Mouse (Mus musculus) regulatory T cell (primary cell): Measurements from ENCODE around the gene Erp29.

Experiments used
- in situ Hi-C: fragments of 300-600 bp; cut with MboI, MseI; formaldehyde crosslinking; loops from one replicate; pipeline ENCODE4 v1.15.1; 2025; ENCODE audit warnings: high pct_unique_total_duplicates

Gene Erp29

GRCm38 (mm10) chr5:121389691-121390090 is 62.6 kb downstream of the Erp29 start:
- in situ Hi-C loops = no loop called here

DNA sequence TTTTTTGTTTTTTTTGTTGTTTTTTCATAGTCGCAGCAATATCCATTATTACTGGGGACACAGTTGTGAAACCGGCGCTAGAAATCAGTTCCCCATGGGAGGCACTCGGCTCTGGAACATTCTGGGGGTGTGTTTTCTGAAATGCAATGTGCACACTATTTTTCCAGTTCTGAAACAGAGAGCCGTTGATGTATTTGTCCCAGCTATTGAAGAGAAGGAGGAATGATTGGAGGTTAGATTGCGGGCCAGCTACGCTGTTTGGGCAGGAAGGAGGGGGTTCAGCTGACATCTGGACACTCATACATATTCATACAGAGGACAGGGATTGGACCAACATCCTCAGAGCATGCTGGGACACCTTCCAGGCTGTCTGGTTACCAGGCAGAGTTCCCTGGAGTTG is 63.2 kb downstream of the Erp29 start:
- in situ Hi-C loops = no loop called here

- in situ Hi-C loops = no loop called here
Observed at GRCm38 (mm10) chr5:121387126-121387525, 65.2 kb downstream of the Erp29 start.

DNA sequence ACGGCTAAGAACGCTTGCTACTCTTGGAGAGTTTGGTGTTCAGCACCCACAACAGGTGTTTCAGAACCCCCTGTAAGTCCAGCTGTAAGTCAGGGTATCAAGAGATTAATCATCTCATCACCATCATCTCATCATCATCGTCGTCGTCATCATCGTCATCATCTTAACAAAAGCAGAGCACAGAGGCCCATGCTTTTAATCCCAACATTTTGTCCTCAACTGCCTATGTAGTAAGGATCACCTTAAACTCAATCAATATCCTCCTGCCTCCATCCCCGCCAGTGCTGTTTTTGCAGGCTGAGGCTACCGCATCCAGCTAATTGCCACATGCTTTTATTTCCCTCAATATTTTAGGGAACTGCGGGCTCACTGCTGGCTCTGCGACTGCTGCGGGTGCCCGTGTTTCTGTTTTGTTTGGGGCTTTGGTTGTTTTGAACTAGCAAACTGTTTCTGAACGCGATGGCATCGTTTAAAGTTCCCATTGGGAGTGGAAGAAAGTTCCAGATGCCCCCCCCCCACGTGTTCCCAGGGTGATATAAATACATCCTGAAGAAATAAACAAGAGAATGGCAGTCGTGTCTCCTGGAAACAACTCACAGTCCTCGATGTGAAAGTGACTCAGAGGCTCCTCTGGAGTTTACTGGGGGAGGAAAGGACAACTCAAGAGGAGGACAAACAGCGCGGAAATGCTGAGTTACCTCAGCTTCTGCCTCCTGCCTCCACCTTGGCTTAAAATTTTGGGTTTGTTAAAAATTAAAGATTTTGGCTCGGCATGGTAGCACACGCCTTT is 66.0 kb downstream of the Erp29 start:
- in situ Hi-C loops = no loop called here

DNA sequence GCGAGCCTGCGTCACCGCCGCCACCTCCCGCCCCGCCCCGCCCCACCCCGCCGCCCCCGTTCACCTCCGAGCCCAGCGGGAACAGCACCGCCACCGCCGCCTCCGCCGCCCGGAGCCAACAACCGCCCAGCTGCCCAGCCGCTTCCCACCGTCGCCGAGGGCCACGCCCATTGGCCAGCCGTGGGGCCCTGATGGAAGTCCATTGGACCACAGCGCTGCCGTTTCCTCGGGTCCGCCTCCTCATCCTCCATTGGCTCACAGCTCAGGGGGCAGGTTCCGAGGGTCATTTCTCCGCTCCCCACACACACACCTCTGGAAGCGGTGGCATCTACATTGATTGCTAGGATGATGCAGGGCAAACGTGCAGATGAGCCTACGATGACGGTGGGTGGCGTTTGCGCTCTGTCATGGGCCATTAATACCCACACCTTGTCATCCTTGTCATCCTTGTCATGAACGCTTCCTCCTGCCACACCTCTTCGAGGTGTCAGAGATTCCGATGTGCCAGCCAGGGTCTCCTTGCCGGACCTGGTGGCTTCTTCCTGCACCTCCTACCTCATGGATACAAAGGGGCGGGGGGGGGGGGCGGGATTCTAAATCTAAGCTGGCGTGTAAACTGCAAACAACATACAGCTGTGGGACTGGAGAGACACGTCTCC is 66.7 kb downstream of the Erp29 start, which contains the start of gene Trafd1:
TSS of gene Trafd1 (minus strand) at position 172 of the 659 bp plus-strand sequence.
- in situ Hi-C loops = no loop called here

GRCm38 (mm10) chr5:121384757-121385460 is 67.4 kb downstream of the Erp29 start:
- in situ Hi-C loops = no loop called here

GRCm38 (mm10) chr5:121383857-121384756 is 68.2 kb downstream of the Erp29 start:
- in situ Hi-C loops = no loop called here

DNA sequence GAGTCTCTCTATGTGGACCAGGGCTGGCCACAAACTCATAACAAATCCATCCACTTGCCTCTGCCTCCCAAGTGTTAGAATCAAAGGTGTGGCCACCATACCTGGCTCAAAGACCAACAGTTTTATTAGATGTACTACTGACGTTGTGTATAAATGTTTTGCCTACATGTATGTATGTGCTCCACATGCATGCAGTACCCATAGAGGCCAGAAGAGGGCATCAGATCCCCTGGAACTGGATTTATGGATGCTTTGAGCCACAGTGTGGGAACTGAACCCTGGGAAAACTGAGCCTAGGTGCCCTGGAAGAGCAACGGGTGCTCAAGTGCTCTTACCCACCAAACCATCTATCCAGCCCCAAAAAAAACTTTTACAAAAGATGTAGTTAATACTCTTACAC is 71.6 kb downstream of the Erp29 start:
- in situ Hi-C loops = no loop called here

GRCm38 (mm10) chr5:121378678-121379256 is 73.5 kb downstream of the Erp29 start:
- in situ Hi-C loops = loop anchor here (5.0 kb wide), 1 partner anchor 161 kb away; no protein-coding TSS in a partner anchor
